Mouse (Mus musculus) embryonic fibroblast, embryonic 13.5 days (primary cell): ENCODE data around the gene Tln2.

Source experiments
- CTCF ChIP-seq: IDR thresholded peaks from 2 replicates; pipeline ENCODE4 v1.5.1; 2011; ENCODE audit warnings: mild to moderate bottlenecking, control low read depth, low read length, moderate library complexity, borderline replicate concordance; ENCODE audit not compliant: insufficient read depth
- POLR2A ChIP-seq: IDR thresholded peaks from 2 replicates; pipeline ENCODE4 v1.6.1; 2011; ENCODE audit warnings: low read depth, mild to moderate bottlenecking, control low read depth, low read length, moderate library complexity

DNA sequence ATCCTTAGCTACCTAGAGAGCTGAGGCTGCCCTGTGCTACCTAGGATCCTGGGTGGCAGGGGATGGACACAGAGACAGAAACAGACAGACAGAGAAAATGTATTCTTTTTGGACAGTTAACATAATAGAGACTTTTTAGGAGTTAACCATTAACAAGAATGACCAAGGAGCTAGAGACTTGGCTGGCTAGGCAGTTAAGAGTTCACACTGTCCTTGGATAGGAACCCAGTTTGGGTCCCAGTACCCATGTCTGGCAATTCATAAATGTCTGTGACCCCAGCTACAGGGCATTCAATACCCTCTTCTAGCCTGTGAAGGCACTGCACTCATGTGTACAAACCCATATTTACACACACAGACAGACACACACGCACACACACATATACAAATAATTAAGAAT, 122.0 kb downstream of the Tln2 start:
- no peak for TF ChIP-seq CTCF
- no peak for TF ChIP-seq POLR2A
